Mouse (Mus musculus) megakaryocyte-erythroid progenitor cell, adult 5-6 weeks (primary cell): ENCODE measurements around the gene Poc5. TPM values are rescaled to one million over a fixed set of nuclear protein-coding genes. Genes with fewer than 3 reads are reported as not detected.
A peak's percentile ranks its signal among the peaks of the same experiment; 100 is the strongest.

Experiments used
- ATAC-seq: replicated peaks from 2 replicates; pipeline ENCODE4 v1.8.0; 2016; ENCODE audit warnings: mild to moderate bottlenecking, inconsistent platforms; ENCODE audit not compliant: severe bottlenecking, poor library complexity, low FRiP score, low TSS enrichment
- total RNA-seq, 2 experiments: library from RNA; stranded (forward) in 1 of 2; stranded (reverse) in 1 of 2; fragments of 200-1000, 215-1000 nt in 1 of 2; fragments of >200 nt in 1 of 2; fragmentation: Nextera tagmentation in 1 of 2; gene quantifications; 2 replicates each; pipeline ENCODE4 v1.2.3; 2014 to 2017

The Poc5 gene
- total RNA-seq (2014; fragmentation: Nextera tagmentation), result 11.5 and 29.5 TPM in 2 replicates
- 15.1 and 15.6 TPM in 2 replicates for total RNA-seq (2017)

DNA sequence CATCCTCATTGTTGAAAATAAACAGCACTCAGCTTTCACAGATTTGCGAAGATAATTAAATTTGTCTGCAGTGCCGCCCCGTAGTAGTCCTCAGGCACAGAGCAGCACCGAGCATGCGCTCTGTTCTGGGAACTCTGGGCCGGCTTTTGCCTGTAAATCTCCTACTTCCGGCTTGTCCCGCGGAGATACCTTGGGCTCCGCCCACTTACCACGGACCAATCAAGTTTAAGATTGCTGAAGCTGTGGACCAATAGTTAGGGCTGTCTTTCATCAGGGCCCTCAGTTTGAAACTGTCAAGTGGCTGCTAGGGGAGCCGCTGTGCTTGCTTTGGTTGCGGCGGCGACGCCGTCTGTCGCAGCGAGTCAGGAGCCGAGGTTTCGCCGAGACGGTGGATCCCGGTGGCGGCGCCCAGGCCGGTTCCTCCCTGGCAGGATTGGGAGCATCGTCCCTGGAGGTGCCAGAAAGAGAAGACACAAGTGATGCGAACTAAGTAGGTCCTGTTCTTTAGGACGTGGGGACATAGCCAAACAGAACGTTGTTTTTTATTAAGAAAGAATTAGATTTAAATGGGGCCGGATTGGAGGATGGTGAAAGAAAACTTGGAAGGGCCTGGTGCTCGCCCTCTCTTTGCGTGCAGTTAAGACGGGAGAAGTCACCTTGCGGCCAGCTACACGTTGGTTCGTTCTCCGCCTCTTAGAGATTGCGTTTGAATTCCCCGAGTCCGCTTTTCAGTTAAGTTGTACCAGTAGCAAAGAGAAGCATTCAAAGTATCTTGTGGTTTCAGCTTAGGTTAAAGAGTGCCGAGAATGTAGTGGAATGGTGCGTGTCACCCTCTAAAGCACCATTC lies at the start of gene Poc5:
Gene Poc5 (plus strand): TSS at position 253 of the 847 bp plus-strand sequence.
- ATAC-seq, result peak; percentile 99

DNA sequence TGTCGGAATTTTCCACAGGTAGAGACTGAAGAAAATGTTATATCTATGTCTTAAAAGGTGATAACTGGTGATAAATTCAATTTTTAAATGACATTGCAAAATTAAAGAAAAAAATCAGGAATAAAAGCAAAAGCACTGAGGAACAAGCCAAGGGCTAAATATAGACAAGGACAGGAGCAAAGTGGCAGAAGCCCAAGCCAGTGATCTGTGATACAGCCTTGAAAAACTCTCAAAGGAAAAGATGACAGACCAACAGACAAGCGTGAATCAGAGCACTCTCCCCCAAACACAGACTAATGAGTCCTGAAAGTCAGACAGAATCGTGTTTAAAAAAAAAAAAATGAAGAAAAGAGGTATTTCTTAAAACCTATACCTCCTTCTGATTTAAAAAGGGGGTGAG lies 46.6 kb upstream of the Poc5 start:
- no peak for ATAC-seq

DNA sequence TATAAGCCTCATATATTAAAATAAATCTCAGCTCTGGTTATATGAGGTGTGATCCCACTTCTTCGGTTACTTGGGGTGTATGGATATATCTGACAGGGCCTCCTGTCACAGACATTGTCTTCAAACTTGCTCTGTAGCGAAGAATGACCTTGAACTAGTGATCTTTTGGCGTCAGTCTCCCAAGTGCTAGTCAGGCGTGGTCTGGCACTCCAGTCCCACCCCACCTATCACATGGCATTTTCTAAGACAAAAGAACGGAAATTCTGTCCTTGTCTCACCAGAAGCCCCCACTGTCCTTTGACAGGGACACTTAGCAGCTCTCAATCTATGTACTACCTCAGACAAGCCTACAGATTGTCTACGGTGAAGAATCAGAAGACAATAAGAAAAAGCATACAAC lies 43.3 kb upstream of the Poc5 start:
- no peak for ATAC-seq

GRCm38 (mm10) chr13:96346581-96346980 lies 41.5 kb upstream of the Poc5 start:
- ATAC-seq, result no peak

GRCm38 (mm10) chr13:96350207-96350606 lies 37.9 kb upstream of the Poc5 start:
- ATAC-seq, result no peak

- no peak for ATAC-seq
Observed at GRCm38 (mm10) chr13:96351264-96351663, 36.8 kb upstream of the Poc5 start.

- no peak for ATAC-seq
Observed at GRCm38 (mm10) chr13:96375519-96375918, 12.6 kb upstream of the Poc5 start.

- ATAC-seq, result no peak
Observed at GRCm38 (mm10) chr13:96376871-96377270, 11.2 kb upstream of the Poc5 start.

DNA sequence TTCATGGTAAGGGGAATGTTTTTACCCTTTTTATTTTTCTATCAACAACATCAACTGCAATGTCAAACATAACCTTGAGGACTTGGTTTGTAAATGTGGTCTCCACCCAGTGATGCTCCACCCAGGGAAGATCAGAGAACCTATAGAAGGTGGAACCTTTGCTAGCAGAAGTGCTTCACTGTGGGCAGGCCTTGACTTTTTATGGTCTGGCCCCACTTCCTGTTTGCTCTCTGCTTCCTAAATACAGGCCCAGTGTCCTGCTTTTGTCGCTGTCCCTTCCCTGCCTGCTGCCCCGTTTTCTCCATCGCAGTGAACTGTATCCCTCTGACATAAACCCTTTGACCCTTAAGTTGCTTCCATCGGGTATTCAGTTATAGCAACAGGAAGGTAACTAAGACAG lies 10.2 kb upstream of the Poc5 start:
- no peak for ATAC-seq

GRCm38 (mm10) chr13:96389301-96389700 lies 1.2 kb downstream of the Poc5 start:
- ATAC-seq, result no peak

- no peak for ATAC-seq
Observed at GRCm38 (mm10) chr13:96401251-96401650, 13.2 kb downstream of the Poc5 start.

DNA sequence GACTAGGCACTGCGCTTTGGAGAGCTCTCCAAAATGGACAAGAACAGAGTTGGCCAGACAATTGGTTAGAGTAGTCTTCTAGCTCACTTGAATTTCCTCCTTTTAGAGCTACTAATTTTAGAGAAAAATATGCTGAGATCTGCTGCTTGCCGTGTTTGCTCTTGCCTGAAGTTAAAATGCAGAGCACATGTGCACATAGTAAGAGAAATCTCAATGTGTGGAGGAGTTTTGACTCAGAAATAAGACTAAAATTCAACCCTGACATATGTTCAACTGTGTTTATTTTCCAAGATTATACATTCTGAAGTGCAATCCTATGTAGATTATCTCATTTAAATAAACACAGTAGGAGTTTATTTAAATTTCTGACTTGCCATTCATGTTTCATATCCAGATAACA lies 17.4 kb downstream of the Poc5 start:
- no peak for ATAC-seq

- ATAC-seq, result peak; percentile 55; the same call in 1 of the 2 replicates
Observed at GRCm38 (mm10) chr13:96407040-96407439, 18.9 kb downstream of the Poc5 start.

DNA sequence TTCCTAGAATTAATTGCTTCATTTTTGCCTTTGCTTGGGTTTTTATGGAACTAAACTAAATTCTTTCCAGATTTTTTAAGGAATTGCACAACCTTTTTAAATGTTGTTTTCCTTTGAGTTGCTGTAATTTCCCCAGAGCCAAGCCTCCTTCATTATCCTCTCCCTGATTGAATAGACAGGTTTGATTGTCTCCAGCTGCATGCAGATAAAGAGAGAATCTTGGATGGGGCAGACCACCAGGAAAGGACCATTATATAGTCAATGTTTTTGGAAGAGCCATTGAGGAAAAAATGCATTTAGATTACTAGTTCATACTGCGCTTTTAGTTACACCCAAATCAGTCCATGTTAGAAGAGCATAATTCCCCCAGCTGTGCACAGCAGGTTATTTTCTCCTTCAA lies 20.7 kb downstream of the Poc5 start:
- ATAC-seq, result no peak

DNA sequence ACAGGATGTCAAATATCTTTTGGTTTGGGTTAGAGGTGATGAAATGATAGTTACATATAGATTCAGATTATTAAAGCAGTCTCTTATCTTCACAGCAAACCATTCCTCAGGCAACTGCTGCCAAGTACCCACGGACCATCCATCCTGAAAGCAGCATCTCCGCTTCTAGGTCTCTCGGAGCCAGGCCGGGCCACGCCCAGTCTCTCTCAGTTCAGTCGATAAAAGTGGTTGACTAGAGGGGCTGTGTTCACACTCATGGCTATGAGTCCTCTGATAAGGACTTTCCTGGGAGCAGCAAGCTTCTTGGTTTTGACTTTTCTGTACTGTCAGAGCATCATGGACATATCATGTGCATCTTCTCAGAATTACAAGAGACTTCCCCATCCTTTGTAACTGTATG lies 26.3 kb downstream of the Poc5 start:
- 0 out of 2 replicates have a peak, but pooled peaks have one; percentile 50 for ATAC-seq

DNA sequence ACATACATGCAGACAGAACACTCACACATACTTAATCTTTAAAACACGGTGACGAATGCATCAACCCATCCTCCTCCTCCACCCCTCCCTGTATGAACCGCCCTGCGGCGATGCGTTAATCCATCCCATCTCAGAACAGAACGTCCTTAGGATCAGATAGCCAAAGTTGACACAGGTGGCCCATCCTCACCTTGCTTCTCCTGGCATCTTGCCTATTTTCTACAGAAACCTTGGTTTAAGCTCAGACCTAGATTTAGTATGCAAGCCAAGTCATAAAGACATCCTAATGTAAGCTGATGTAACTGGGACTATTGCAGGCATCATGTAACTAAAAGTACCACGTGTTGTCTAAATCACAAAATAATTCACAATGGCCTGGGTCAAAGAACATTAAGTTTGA lies 28.3 kb downstream of the Poc5 start:
- ATAC-seq, result no peak

- no peak for ATAC-seq
Observed at GRCm38 (mm10) chr13:96417261-96417813, 29.2 kb downstream of the Poc5 start.

DNA sequence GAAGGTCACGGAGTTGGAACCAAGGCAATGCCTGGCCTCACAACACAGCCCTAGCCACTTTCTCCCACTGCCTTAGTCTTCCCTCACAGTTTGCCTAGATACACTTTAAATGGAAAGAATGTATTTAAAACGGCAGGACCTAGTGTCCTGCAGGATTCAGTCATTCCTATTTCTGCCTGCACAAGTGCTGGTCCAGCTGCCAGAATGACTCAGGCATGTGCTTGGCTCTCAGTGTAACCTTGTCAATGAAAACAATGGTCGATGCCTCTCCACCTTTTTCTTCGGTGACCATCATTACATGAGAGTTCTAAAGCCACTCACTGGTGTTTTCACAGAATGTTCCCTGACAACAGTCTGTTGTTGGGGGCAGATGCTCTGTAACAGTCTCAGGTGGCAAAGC lies 30.4 kb downstream of the Poc5 start:
- ATAC-seq, result no peak

DNA sequence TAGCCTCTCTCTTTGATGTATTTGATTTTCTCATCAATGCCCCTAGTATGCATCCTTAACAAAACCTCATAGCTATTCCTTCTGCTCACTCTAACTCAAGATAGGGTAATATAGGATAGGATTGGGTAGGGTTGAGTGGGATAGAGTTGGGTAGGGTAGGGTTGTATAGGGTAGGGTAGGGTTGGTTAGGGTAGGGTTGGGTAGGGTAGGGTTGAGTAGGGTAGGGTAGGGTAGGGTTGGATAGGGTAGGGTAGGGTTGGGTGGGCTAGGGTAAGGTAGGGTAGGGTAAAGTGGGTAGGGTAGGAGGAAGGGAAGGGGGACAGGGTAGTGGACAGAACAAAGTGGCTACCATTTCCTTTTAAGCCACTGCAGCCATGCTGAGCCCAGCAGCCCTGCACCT lies 33.1 kb downstream of the Poc5 start:
- ATAC-seq, result no peak

DNA sequence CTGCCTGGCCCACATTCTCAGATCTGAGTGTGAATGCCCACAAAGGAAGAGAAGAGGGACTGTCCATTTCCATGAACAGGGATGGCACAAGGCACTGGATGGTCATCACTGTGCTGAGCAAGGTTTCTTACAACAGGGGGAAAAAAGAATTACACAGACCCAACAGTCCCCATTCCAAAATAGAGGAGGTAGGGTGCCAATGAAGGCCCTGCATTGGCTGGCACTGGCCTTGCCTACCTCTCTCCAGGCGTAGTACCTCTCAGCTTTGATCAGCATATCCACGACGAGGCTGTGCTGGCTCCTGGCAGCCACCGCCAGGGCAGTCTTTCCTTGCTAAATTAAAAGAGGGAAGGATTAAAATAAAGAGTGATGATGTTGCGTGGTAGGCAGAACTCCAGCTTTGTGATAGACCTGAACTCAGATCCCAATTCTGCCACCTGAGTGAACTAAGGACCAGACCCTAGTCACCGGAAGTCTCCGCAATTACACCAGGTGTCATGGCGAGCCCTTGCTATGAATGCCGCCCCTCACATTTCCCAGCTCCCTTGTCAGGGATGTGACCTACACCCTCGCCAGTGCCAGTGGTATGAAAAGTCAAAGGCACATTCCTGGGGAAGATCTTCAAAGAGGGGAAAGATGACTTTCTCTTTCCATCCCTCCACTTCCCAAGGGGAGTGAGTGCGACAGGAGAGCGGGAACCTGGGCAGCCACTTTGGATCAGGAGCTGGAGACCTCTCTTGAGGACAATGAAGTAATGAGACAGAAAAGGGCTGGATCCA lies 36.6 kb downstream of the Poc5 start:
- ATAC-seq, result no peak
